Mouse (Mus musculus): ENCODE measurements around the gene Ctnna2.

GRCm38 (mm10) chr6:77265163-77265562 lies 714.3 kb downstream of the Ctnna2 start:
- TF ChIP-seq CTCF (IDR thresholded peaks at IDR 0.05; ENCODE audit: extremely low read depth, insufficient read depth, low read length) = no peak
- no peak for TF ChIP-seq POLR2A (IDR thresholded peaks at IDR 0.05; ENCODE audit: extremely low read depth, insufficient read depth, low read length)
